Mouse (Mus musculus) urinary bladder, postnatal 25 days (tissue): ENCODE data around the gene H3f3b.
"Not testable (repeated sequence)": the region's sequence is repeated elsewhere in the genome, so short reads cannot be mapped to it uniquely, and the experiment has no call there.

ENCODE experiments used
- DNase-seq: peaks from one replicate; pipeline ENCODE4 v3.0.0; 2022; ENCODE audit warnings: low spot score

H3f3b gene

GRCm38 (mm10) chr11:116045173-116045572 is 17.4 kb upstream of the H3f3b start:
- no peak for DNase-seq

- DNase-seq, result no peak
These were observed 15.5 kb upstream of the H3f3b start for GRCm38 (mm10) chr11:116043286-116043685.

DNA sequence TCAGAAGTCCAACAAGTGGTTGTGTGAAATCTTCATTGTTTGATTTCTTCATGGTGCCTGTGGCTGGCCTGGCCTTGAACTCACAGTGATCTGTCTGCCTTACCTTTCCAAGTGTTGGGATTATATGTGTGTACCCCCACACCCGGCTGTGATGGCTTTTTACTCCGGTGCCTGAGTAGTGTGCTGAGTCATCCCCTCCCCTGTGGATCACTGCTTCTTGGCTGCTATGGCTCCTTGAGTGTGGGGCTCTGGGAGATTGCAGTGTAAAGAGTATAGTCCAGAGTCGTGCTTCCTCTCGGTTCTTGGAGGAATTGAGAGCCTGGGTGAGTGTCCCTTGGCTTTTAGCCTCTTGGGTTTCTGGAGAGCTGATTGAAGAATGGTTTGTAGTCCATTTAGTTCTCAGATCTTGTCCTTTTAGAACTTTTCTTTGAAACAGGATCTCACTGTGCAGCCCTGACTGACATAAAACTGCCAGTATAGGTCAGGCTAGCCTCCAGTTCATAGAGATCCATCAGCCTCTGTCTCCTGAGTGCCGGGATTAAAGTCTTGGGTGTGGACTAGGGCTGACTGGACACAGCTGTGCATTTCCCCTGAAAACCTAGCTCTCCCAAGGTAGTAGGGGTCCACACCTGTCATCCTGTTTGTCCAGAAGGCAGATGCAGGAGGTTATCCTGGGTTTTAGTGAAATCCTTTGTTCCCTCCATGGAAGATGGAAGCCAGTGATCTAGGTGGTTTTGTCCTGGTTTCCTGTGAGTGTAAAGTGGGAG is 14.8 kb upstream of the H3f3b start:
- no peak for DNase-seq

- DNase-seq, result no peak
These were observed 14.1 kb upstream of the H3f3b start for GRCm38 (mm10) chr11:116041833-116042232.

DNA sequence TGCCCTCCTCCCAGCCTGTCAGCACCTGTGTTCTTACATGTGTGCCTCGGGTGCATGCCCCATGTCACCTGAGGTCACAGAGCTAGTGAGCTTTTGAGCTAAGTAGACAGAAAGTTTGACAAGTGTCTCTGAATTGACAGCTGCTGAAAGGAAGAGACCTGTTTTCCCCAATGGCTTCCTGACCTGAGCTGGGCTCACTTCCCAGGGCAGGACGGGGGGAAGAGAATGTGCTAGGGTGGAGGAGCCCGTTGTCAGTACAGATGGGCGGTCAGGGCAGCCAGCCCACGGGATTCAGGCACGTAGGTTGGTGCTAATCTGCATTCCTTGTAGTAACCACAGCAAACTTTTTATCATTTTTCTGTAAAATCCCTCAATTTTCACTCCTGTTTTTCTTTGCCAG is 12.8 kb upstream of the H3f3b start:
- DNase-seq, result no peak

GRCm38 (mm10) chr11:116037826-116038225 is 10.1 kb upstream of the H3f3b start:
- DNase-seq, result no peak

DNA sequence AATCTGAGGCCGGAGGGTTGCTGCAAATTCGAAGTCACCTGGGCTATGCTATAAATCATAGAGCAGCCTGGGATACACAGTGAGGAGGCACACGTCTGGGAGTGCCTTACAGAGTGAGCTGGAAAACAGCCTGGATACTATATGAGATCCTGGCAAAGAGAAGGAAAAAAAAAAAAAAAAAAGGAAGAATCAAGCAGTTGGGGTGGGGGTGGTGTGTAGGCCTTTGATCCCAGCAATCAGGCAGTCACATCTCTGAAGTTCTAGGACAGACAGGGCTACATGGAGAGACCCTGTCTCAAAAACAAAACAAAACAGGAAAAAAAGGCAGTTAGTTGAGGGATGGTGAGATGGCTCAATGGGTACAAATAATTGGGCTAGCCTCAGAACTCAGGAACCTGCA is 8.9 kb upstream of the H3f3b start:
- no peak for DNase-seq

DNA sequence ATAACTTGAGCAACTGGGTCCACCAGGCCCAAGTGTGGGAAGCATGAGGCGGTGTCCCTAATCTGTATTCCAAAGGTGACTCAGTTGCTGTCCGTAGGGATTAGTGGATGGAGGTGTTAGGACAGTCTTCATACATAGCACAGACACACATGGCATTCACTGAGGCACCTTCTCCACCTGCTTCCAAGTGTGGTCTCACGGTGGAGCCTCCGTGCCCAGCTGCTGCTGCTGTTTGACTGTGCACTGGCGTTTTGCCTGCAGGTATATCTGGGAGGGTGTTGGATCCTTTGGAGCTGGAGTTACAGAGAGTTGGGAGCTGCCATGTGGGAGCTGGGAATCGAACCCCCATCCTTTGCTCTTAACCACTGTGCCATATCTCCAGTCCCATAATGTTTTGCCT is 6.8 kb upstream of the H3f3b start:
- DNase-seq, result no peak

DNA sequence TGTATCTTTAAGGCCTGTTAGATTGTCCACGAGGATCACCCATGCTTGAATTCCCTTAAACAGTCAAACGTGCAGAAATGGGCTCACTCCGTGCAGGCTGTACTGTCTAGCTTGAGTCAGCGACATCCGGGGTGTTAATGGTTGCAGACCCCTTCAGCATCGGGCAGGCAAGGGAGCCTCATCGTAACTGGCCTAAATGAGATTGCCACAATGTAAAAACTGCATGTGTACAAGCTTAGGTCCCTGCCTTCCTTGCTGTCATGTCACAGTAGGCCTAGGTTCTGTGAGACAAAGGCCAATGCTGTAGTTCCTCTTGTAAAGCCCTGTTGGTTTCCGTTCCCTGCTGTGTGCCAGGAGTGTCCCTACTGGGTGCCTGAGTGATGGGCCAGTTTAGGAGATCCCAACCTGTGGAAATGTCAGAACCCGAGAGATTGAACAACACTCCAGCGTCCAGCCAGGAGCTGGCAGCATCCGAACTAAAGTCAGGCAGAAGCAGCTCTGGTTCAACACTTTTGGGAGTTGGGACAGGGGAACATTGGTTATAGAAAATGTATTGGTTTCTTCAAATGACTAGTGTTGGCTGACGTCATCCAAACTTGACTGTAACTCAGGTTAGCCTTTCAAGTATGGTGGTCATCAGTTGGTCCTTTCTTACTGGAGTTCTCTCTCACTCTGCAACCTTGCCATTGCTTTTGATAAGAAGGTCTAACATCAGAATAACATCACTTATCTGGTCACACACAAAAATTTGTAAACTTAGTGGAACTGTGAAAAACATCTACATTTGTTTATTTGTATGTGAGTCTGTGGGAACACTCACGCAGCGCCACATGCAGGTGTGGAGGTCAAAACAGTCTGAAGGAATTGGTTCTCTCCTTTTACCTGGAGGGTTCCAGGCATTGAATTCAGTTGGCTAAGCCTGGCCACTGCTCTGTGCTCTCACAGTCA is 3.4 kb upstream of the H3f3b start:
- no peak for DNase-seq

DNA sequence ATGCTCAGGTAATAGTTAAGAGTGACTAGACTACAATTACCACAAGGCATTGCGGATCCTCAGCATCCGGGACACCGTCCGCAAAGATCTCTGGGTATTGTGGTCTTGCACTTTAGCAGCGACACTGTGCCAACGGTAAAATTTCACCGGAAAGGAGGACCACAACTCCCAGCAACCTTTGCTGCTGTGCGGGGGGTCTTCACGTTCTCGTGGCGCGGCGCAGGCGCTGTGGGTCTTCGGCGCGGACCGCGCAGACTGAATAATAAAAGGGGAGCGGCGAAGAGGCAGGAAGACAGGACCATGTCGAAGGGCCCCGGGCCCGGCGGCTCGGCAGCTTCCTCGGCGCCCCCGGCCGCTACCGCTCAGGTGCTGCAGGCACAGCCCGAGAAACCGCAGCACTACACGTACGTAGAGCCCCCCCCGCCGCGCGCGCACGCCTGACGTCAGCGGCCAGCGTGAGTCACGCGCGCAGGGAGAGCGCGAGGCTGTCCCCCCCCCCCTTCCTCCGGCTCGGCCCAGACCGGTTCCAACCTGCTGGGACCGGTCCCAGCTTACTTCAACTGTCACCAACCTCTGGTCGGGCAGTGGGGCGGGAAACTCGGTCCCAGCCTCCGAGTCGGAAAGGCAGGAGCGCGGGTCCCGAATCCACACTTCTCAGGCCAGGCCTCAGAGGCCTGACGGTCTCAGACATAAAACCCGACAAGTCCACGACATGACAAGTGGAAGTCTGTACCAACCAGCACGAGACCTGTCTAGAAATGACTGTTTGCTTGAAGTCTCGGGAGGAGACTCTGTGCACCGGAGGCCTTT is 2.5 kb upstream of the H3f3b start, which contains the start of gene Unk:
Gene Unk, plus strand, starts transcription at position 235 of the 810 bp plus-strand sequence.
- DNase-seq, result peak; percentile 89

- DNase-seq, result no peak
These were observed 1.5 kb upstream of the H3f3b start for GRCm38 (mm10) chr11:116029086-116029865.

- DNase-seq, result no peak
These were observed 559 bp upstream of the H3f3b start for GRCm38 (mm10) chr11:116028177-116028865.

DNA sequence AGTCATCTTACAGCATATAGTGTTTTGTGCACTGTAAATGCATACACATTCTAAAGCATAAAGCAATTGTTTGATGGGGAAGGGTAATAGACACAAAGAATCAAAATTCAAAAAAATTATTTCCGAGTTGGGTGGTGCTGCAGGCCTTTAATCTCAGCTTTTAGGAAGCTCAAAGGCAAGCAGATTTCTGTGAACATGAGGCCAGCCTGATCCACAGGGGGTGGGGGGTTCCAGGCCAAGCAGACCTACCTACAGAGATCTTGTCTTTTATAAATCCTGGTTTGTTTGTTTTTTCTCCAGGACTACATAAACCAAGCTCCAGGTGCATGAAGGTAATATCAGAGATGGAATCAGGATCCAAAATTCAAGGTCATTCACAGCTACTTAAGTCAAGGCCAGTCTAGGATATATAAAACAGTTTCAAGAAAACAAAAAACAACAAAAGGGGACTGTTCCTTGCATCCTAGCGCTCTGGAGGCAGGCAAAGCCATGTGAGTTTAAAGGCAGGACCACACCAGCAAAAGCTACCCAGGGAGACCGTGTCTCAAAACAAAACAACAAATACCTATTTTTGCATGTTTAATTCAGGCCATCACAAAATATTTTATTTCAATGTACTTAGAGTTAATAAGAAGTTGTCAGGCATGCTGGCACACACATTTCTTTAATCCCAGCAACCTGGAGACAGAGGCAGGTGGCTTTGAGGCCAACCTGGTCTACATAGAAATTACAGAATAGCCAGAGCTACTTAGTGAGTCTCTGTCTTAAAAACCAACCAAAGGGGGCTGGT is 2.5 kb downstream of the H3f3b start:
- no peak for DNase-seq

GRCm38 (mm10) chr11:116024356-116024808 is 3.4 kb downstream of the H3f3b start:
- DNase-seq, result peak; percentile 95

- peak; percentile 74 for DNase-seq
These were observed 3.9 kb downstream of the H3f3b start for GRCm38 (mm10) chr11:116023771-116024355.

DNA sequence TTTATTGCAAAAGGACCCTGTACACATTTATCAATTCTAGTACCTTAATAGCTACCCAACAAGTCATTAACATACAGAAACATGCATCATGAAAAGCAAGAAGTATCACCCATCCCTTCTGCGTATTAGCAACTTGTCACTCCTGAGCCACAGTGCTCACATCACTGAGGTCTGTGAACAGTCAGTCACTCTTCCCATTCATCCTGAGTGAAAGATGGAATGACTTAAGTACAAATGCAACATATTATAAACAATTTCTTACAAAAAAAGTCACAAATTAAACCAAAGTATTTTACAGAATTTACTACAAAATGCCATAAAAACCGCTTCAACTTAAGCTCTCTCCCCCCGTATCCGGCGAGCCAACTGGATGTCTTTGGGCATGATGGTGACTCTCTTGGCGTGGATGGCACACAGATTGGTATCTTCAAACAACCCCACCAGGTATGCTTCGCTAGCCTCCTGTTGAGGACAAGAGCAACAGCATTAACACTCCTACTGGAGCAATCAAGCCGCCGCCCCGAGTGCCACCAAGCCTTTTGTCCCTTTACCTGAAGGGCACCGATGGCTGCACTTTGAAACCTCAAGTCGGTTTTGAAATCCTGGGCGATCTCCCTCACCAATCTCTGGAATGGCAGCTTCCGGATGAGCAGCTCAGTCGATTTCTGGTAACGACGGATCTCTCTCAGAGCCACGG is 4.5 kb downstream of the H3f3b start:
- DNase-seq, result not testable (repeated sequence)

- no peak for DNase-seq
These were observed 5.4 kb downstream of the H3f3b start for GRCm38 (mm10) chr11:116022256-116022780.
